Mouse (Mus musculus) erythroid progenitor cell, adult 5-6 weeks (primary cell): ENCODE measurements at regions not wholly inside any gene's neighbourhood (a gene's known extent, or its start where the extent isn't known, plus 50 kb on each side); places are given as distances from the start of the nearest gene placed in this dataset.
"Not testable (repeated sequence)": the region's sequence is repeated elsewhere in the genome, so short reads cannot be mapped to it uniquely, and the experiment has no call there.

Source experiments
- ATAC-seq: replicated peaks from 2 replicates; pipeline ENCODE4 v1.8.0; 2016; ENCODE audit warnings: moderate number of reproducible peaks, mild to moderate bottlenecking, moderate TSS enrichment, inconsistent platforms; ENCODE audit not compliant: poor library complexity, low FRiP score, severe bottlenecking

DNA sequence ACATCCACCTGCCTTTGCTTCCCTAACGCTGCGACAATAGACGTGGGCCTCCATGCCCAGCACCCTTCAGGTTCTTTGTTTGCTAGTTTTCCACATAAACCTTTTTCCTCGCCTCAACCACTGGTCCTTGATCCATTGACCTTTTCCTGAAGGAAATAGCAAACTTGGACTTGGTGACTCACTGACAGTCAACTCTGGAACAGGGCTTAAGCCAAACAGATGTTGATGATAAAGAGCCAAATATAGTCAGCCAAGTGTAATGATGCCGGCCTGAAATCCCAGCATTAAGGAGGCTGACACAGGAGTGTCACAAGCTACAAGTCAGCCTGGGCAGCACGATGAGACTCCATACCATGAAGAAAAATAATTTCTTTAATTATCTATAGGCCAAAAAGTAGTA is 62.9 kb upstream of the Thoc2 start:
- ATAC-seq = no peak

DNA sequence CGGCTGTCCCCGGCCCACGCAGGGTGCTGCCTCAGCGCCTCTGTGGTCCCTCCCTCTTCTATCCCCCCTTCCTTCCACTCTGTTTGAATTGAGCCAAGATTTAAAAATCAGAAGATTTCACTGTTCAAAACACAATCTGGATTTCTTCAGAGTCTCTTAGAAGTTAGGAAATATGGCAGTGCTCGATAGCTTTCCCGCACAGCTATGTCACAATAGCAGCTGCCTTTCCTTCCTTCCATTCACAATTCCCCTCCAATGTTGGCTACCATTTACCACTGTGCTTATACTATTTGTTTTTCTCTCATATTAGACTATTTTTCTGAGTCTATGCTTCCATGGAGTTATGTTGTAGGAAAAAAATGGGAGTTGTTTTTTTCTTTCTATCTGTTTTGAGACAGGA is 63.7 kb upstream of the Xiap start:
- ATAC-seq = no peak

DNA sequence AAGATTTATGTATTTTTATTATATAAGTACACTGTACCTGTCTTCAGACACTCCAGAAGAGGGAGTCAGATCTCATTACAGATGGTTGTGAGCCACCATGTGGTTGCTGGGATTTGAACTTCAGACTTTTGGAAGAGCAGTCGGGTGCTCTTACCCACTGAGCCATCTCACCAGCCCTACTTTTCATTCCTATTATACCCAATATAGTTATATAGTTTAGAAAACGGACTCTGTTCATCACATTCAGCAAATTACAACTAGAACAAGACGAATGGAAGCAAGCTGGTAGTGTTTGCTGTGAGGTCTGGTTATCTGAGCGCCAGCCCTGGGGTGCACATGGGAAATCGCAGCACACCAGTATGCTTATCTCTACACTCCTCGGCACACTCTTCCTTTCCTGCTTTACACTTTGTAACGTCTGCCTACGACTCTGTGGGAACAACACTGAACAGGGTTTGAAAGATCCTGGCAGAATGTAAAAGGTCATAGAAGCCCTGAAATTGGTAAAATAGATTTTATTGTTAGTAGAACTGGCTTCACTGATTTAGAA is 58.8 kb upstream of the Xiap start:
- not testable (repeated sequence) for ATAC-seq

DNA sequence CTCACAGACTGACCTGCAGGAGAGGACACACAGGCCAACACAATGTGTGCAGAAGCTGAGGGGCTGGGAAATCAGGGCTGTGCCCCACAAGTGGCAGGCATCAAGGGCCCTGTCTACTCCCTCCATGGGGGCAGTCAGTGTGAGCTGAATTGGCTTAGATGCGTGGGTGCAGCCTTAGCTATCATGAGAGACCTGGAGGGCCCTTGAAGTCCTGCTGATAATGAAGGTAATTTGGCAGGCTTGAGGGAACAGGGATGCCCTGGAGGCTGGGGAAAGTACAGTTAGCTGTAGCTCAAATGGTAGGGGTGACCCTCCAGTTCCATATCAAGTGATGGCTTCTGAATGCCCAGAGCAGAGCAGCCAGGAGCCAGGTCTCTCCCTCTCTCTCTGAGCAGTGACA is 53.9 kb upstream of the Xiap start:
- peak; percentile 33; the same call in 1 of the 2 replicates for ATAC-seq

DNA sequence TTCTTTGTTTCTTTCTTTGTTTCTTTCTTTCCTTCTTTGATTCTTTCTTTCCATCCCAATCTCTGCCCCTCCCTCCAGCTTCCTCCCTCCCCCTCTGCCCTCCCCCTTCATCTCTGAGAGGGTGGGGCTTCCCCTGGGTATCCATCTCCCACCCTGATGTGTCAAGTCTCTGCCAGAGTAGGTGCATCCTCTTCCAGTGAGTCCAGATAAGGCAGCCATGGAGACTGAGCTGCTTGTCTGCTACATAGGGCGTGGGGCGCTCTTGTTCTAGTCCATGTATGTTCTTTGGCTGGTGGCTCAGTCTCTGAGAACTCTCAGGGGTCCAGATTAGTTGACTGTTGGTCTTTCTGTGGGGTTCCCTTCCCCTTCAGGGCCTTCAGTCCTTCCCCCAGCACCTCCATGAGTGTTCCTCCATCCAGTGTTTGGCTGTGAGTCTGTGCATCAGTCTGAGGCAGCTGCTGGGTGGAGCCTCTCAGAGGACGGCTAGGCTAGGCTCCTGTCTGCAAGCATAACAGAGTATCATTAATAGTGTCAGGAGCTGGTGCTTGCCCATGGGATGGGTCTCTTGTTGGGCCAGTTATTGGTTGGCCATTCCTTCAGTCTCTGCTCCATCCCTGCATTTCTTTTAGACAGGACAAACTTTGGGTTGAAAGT is 52.8 kb upstream of the Xiap start:
- ATAC-seq = peak; percentile 82
